Mouse (Mus musculus) spleen, postnatal 10 days (tissue): ENCODE measurements around the gene Ism2.
"Not testable (repeated sequence)": the region's sequence is repeated elsewhere in the genome, so short reads cannot be mapped to it uniquely, and the experiment has no call there.

Experiments used
- DNase-seq, 2 experiments: peaks; one replicate each; pipeline ENCODE4 v3.0.0; 2021 to 2022; ENCODE audit warnings: low spot score in 2 of 2

Ism2 gene

DNA sequence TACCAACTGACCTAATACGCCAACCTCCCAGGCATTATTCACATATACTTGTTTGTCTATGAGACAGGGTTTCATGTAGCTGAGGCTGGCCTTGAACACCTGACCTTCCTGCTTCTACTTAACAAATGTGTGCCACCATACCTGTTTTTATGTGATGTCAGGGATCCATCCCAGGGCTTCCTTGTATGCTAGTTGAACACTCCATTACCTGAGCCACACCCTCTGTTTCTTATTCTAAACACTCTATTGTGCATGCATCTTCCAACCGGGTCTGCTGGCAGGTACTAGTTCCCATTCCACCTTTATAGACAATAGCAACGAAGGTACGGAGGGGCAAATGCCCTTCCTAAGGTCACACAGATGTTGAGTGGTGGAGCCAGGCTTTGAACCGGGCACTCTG, 10.4 kb downstream of the Ism2 start:
- DNase-seq = no peak

DNA sequence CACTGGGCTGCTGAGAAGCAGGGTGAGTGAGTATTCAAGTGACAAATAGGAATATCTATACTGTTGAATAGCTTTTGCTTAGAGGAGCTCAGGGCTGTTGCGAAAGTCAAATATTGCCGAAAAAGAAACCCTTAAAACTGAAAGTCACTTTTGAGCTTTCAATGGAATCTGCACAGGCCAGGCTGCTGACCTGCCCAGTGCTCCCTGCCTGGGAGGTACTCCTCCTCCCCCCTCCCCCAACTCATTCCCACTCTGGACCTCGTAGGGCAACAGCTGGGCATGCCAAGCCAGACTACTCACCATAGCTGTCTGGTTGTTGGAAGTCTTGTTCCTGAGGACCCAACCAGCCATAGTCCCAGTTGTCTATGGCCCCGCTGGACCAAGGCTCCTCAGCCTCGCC, 14.8 kb downstream of the Ism2 start:
- DNase-seq = no peak

DNA sequence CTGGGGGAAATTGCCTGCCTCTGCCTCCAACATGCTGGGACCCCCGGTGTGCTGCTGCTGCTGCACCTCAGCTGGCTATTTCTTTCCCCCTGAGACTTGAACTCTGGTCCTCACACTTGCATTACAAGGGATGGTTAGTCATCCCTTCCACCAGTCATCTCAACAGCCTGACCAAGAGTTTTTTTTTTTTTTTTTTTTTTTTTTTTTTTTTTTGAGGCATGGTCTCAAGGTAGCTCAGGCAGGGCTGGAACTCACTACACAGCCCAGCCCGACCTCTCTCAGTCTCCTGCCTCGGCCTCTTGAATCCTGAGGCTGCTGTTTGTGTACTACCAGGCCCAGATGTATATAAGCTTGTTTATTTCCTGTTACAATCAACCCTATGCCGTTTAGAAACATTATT, 15.2 kb downstream of the Ism2 start:
- no peak for DNase-seq

DNA sequence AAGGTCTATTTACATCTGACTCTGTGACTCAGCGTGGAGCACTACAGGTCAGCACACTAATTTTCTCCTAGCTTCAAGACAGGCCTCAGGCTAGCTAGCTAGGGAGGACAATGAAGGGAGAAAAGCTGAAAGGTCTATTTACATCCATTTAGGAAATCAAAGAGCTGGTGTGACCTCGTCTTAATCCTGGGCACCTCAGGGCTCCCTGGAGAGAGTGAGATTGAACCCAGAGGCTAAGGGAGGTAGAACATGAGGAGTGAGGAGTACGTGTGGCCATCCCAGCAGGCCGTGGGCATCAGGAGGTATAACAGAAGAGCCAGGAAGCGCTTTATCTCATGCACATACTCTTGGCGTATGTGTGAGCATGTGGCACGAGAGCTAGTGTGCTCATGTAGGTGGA, 15.8 kb downstream of the Ism2 start:
- no peak for DNase-seq

DNA sequence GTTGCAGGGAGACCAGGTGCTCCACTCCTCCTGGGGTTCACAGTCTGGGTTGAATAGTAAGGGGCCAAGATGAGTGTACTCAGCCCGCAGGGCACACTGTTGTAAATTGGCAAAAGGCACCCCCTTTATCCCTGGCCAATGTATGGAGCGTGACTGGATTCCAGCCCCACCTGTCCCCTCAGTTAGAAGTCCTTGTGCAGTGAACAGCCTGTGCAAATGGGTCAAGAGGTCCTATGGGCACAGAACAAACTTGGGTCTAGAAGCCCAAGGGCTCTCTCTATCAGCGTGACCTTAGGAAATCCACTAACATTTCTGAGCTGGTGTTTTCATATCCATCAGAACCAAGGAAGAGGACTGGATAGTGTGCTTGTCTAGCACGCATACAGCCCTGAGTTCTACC, 16.8 kb downstream of the Ism2 start:
- no peak for DNase-seq

DNA sequence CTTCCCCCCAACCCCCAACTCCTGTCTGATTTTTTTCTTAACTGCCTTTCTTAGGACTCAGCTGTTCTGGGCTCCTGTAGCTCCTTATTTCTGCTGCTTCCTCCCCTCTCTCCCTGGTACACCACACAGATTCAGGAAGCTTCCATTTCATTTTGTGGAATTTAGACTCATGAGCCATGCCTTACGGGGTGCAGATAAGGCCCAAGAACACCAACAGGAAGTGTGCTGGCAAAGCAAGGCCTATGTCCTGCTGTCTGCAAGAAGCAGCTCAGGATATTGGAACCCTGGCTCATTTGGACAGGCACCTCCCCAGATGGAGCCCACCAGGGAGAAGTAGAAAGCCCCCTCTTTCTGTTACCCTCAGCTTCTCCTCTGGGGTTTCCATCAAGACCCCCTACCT, 17.7 kb downstream of the Ism2 start:
- no peak for DNase-seq

DNA sequence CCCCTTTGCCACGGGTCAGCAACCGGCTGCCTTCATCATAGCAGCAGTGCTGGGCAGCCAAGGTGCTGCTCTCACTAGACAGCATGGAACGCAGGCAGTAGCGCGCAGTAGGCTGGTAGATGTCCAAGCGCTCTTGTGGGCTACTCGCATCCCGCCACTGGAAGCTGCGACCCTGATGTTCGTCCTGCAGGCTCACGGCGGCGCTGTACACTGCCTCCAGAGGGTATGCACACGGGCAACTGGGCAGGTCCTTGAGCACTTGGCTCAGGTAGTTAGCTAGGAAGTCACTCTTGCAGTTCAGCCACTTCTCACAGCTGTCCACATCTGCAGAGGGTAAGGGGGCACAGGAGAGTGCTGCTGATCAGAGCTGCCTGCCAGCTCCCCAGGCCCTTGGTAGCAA, 19.6 kb downstream of the Ism2 start:
- DNase-seq = no peak

DNA sequence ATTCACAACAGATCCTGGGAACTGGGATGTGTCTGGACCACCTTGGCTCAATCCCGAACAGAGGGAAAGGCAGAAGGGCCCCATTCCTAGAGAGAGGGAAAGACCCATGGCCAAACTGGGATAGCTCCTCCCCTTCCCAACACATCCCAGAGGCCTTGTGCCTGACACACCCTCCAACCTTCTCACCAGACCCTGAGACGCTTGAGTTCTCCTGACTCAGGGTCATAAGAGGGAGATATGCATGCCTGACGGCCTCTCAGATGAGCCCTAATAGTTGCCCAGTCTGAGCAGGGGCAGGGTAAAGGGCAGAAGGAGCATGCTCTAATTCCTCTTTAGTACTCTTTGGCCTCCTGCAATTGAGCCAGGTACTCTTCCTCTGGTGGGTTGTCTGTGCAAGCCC, 20.2 kb downstream of the Ism2 start:
- DNase-seq = no peak

DNA sequence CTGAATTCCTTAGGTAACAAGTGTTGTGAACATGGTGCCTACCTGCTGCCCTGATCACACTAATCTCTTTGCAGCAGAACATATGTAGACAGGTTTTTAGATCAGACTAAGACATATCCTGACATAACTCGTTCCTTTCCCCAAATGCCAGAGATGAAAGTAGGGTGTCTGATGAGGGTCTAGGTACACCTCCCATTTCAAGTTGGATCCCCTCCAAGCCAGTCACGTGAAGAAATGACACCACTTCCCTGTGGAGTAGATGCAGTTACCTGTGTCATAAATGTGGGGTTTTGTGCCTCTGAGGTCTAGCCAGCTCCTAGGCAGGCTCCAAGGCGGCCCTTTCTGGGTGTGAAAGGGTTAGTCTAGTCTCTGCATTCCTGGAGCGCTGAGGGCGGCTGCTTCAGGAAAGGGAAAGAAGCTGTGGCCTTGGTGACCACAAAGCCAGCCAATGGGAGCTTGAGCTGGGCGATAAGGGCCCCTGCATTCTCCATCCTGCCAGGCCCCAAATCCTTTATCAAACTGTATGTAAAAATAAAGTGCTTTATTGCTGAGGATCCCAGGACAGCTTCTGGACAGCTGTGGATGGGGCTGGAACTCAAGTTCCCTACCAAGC, 21.3 kb downstream of the Ism2 start:
- no peak for DNase-seq

DNA sequence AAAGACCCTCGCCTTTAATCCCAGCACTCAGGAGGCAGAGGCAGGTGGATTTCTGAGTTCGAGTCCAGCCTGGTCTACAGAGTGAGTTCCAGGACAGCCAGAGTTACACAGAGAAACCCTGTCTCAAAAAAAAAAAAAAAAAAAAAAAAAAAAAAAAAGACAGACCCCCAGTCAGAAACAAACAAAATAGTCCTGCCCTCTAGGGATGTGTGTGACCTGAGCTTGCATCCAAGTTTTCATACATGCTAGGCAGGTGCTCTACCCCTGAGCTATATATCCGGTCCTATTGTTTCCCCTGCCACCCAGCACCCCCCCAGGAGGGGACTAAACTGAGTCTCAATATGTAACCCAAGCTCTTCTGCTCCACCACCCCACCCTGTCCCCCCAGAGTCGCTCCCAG, 22.3 kb downstream of the Ism2 start:
- not testable (repeated sequence) for DNase-seq

DNA sequence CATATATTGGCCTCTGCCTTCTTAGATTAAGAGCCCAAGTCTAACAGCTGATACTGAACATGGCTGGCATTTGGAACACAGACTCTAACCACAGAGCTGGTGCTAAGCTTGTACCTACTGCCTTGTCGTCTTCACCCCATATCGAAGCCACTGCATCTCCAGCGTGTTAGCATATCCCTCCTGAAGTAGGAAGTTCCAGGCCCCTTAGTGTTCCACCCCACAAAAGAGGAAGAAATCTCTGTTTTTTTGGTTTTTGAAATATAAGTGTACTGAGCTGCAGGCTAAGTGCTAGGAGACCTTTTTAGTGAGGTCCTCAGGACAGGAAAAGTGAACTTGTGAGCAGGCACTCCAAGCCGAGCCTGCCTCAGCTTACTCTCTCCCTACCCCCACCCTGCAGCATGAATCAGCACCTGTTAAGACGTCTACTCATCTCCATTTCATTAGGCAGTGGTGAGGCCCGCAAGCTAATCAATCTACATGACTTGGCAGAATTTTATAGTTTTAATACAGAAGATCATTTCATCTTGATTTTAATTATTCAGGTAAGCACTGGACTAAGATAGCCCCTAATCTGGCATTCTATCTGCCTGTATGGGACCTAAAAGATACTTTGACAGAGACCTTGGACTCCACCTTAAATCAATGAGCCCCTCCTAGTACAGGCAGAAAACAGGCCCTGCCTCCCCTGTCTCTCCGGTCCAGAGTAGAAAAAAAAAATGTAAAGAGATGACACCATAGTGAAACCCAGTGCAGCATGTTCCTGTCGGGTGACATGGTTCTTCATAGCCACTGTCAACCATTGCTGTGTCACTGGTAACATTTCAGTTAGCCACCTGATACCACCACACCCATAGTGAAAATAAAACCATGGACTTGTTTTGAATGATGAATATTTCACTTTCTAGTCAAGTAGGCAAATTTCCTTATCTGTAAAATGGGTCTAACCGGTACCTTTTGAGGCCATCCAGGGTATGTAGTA, 24.4 kb downstream of the Ism2 start:
- DNase-seq = no peak

DNA sequence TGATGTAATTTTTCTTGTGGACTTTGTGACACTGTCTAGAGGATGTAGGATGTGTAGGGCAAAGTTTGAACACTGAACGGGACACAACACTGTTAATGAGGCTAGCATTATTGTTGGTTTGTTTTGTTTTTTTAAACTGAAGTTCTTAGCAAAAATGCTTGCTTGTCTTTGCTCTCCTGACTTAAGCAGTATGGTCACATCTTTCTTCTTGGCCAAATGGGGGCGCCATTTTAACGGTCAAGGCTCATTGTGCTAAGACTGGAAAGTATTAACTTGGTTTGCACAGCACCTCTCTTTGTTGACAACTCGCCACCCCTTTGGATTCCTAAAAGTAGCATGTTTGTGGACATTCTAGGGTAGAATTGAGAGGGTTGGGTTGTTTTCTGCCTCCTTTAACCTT, 31.8 kb downstream of the Ism2 start:
- peak in 1 of 2 experiments; percentile 55 for DNase-seq

DNA sequence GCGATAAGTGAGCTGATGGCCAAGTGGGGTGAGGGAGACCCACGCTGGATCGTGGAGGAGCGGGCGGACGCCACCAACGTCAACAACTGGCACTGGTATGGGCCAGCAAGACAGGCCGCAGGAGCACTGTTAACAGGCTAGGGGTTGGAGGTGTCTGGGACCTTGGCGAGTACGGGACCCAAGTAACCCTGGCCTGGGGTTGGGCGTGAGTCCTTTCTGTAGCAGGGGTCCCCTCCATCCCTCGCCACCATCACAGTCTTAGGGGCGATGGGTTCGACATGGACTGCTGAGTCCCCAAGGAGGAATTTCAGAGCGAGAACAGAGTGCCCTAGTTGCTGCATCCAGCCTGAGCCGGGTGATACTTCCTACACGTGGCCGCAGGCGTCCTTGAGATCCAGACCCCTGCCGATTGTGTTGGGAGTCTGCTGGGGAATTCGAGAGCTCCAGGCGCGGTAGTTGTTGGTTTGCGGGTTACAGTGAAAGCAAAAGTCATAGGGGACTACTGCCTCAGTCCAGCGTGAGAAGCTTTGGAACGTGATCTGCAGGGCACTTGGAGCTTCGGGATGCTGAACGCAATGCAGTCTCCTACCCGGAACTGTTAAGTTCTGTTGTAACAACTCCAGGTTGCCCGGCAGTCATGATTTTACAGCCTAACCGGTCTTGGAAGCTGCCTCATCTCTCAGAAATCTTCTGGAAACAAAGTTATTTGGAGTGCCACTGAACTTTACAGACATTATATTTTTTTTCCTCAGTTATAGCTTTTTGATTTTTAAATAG, 32.5 kb downstream of the Ism2 start:
- no peak for DNase-seq

DNA sequence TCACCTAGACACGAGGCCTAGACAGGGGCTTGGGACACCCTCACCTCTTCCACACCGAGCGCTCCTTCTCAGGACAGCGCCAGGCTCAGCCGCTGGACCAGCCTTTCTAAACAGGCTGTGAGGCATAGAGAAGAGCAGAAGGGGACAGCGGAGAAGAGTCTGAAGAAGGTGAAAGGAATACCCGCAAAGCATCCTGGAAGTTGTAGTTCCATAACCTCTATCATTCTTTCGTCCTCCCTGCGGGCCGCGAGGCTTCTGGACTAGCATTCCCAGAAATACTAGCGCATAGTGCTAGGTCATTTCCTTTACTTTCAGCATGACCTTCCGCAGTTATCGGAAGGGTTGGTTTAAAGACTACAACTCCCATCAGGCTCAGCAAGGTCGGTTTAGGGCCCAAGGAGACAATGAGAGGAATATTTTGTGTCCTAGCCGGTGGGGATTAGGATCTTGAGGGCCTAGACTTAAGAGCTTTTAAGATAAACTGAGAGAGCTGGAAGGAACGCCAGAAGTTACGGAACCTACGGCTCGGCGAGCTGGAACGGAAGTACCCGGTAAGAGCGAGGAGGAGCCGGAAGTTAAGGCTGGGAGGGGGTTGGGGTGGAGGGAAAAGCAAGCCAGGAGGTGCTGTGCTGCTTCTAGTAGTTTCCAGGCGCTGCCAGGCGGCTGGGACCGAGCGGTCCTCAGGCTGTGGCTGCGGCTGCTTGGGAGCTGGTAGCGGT, 33.2 kb downstream of the Ism2 start, which contains the start of the genes Vipas39 and Ahsa1:
TSS of gene Vipas39 (minus strand) at position 149 of the 719 bp plus-strand sequence.
TSS of gene Ahsa1 (plus strand) at position 372 of the 719 bp plus-strand sequence.
- DNase-seq = peak; percentile 81 to 87

DNA sequence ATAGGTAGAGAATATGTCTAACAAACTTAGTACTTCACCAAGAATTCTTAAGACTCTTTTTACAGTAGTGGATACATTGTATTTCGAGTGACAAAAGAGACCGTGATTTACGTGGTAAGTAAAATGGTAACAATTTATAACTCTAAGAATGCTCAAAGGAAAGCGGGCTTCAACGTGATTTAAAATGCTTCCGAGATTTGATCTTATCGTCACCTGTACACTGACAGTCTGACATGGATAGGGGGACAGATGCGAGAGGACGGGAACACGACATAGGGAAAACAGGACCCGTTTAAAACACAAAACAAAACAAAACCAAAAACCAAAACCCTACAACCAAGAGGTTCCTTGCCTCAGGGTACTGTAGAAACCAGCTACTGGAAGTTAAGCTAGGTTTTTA, 34.1 kb downstream of the Ism2 start:
- DNase-seq = no peak

DNA sequence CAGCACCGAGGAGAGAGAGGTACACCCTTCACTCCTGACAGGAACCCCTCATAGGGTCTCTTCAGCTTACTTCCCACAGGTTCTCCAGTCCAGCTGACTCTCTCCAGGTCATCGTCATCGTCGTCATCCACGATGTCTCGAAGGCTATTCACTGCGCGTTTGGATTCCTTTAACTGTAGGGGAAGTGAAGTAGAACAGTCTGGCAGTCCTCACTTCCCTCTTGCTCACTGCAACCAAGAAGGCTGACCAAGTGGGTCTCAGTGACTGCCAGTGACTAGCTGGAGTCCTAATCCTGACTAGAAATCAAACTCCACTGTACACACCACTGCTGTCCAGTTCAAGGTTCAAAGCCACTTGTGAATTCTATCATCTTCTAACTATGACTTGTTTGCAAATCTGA, 38.9 kb downstream of the Ism2 start:
- DNase-seq = no peak

DNA sequence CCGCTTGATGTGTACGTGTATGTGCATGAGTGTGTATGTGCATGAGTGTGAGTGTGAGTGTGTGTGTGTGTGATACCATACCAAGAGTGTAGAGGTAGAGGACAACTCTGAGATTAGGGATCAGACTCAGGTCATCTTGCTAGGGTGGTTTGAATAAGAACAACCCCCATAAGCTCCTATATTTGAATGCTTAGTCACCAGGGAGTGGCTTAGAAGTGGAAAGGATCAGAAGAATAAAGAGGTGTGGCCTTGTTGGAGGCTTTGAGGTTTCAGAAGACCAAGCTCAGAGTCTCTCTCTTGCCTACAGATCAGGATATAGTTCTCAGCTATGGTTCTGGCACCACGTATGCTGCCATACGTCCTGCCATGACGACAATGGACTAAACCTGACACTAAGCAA, 42.9 kb downstream of the Ism2 start:
- DNase-seq = no peak

DNA sequence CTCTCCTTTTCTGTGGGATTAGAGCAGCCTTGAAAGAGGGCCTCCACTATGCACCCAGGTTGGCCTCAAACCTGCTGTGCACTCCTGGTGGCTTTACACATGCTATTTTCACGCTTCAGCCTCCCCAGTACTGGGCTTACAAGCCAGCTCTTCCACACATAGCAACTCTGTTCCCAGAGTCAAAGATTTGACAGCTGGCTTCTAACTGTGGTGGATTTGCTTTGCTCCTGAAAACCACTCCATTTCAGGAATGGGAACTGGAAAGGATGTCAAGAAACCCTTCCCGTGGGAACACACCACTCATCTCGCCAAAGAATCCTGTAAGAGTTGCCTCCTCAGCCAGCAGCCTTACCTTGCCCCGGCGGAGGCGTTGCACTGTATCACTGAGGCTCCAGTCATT, 45.6 kb downstream of the Ism2 start:
- DNase-seq = no peak

DNA sequence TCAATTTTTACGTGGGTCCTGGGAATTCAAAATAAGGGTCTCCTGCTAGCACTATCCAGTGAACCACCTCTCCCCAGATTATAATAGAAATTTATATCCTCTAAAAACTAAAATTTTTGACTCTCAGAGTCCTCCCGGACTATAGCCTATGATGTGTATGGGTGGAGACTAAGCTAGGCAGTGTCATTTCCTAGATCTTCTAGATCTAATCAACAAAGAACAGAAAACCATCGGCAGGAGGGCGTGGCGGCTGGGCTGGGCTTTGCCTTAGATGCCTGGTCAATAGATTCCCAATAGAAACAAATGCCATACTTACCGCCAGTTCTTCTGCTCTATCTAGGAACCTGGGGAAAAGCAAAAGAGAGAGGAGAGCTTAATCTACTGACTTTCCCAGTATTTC, 49.3 kb downstream of the Ism2 start:
- no peak for DNase-seq

DNA sequence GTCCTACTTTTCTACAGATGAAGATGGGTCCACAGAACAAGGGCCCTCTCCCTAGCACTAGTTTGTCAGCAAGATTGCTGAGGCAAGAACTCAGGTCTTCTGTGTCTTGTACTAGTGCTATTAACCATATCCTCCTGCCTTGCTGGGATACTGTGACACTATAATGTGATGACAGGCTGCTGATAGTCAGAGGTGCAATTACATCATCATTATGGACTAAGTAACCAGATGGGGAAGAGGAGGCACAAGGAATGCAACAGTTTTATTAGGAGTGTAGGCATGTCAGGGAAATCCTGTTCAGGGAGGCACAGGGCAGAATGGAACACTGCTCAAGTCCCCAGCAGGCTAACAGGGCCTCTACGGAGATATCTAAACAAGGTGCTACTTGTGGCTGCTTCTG, 60.9 kb downstream of the Ism2 start, which contains the start of gene Noxred1:
TSS of gene Noxred1 (minus strand) at position 101 of the 400 bp plus-strand sequence.
- no peak for DNase-seq

DNA sequence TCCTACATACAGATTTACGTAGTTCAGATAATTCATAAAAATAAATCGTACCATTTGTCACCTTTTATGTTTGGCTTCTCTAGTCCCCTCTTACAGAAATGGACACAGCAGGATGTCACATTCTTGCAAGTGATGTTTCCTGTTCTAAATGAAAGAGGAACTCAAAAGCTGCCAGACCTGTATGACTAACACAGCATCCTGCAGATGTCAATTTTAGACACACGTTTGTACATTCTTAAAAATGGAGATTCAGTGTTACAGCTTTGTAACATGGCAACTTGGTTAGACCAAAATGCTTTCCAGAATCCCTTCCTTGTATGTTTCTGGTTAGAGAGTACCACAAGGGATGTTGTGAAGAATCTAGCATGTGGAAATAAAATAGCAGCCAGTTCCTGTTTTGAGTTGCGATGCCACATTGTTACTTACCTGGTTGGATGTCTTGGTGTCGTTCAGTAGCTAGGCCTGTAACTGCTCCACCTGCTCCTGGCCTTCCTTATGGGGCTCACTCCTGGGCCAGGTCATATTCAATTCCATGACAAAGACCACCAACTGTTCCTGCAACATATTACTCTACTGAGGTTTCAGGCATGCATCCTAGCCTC, 62.5 kb downstream of the Ism2 start:
- no peak for DNase-seq
